Mouse (Mus musculus): ENCODE data around the gene Akr1b3. TPM values are rescaled to one million over a fixed set of nuclear protein-coding genes. Genes with fewer than 3 reads are reported as not detected.
A peak's percentile ranks its signal among the peaks of the same experiment; 100 is the strongest.

Akr1b3 gene
- polyA plus RNA-seq, 1 experiment from 2014 or later = 91.3 TPM

GRCm38 (mm10) chr6:34350037-34350699 lies 32.9 kb upstream of the Akr1b3 start:
- no peak for ATAC-seq
- Histone ChIP-seq H3K27me3 (replicated peaks; ENCODE audit: control insufficient read depth, insufficient read depth, low read length) (no peaks in the 10 kb centered on the region), H3K9ac (replicated peaks; ENCODE audit: low read depth, low read length) (no peak overlapping the region), H3K36me3 (ENCODE audit: control insufficient read depth, insufficient read depth) (no peaks in the 10 kb centered on the region), H3K4me2 (ENCODE audit: low read length) (no peak overlapping the region), H3K27ac (ENCODE audit: low read length) (no peak overlapping the region), H3K4me1 (replicated peaks; ENCODE audit: control insufficient read depth, insufficient read depth, low read length) (peaks cover 9% of the 10 kb centered on the region; the same call in 1 of the 2 replicates), H3K4me3 (replicated peaks; ENCODE audit: low read length) (no peak overlapping the region), H3K9me3 (ENCODE audit: control insufficient read depth, low read length) (no peaks in the 10 kb centered on the region)
- WGBS = 86% methylated on average over 12 of the region's 12 CpGs

DNA sequence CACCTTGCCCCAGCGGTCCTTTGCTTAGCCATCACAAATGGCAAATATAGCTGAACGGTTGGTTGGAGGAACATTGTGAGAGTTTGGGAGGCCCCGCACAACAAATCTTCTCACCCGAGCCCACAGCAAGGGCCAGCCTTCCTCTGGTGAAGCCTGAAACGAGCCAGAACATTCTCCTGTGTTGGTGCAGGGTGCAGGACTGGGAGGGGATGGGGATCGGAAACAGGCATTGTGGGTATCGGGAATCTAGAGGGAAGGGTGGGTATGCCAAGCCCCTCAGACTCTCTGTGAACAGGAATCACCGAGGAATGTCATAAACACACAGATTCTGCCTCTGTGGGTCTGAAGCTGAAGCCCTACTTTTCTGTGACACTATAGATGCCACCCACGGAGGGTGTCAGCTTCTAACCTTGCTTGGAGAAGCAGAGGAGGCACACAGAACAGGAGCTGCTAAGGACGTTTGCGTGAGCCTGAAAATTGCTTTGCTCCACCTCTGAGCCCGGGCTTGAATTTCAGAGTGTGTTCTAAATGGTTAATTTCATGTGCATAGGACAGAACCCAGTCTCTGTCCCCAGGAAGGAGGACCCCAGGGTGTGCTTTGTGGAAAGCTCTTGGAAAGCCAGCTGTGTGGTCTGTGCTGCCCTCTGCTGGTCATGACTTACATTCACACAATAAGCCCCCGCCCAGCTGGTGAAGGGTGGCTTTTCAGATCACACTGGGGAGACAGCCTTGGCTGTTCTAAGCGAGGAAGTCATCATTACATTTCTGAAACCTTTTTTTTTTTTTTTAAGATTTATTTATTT lies 29.0 kb upstream of the Akr1b3 start:
- 49% methylated on average over 14 of the region's 14 CpGs for WGBS
- Histone ChIP-seq H3K4me3 (replicated peaks; ENCODE audit: low read length) (no peak overlapping the region), H3K4me1 (replicated peaks; ENCODE audit: control insufficient read depth, insufficient read depth, low read length) (0 out of 2 replicates have a peak, but pooled peaks cover 2% of the 10 kb centered on the region), H3K9me3 (ENCODE audit: control insufficient read depth, low read length) (no peaks in the 10 kb centered on the region), H3K9ac (replicated peaks; ENCODE audit: low read depth, low read length) (no peak overlapping the region), H3K36me3 (ENCODE audit: control insufficient read depth, insufficient read depth) (no peaks in the 10 kb centered on the region), H3K27me3 (replicated peaks; ENCODE audit: control insufficient read depth, insufficient read depth, low read length) (no peaks in the 10 kb centered on the region), H3K27ac (ENCODE audit: low read length) (no peak overlapping the region), H3K4me2 (ENCODE audit: low read length) (no peak overlapping the region)
- peak; percentile 80 for ATAC-seq

- Histone ChIP-seq H3K4me2 (ENCODE audit: low read length) (no peak overlapping the region), H3K4me3 (replicated peaks; ENCODE audit: low read length) (no peak overlapping the region), H3K9ac (replicated peaks; ENCODE audit: low read depth, low read length) (no peak overlapping the region), H3K9me3 (ENCODE audit: control insufficient read depth, low read length) (no peaks in the 10 kb centered on the region), H3K4me1 (replicated peaks; ENCODE audit: control insufficient read depth, insufficient read depth, low read length) (0 out of 2 replicates have a peak, but pooled peaks cover 2% of the 10 kb centered on the region), H3K27ac (ENCODE audit: low read length) (no peak overlapping the region), H3K36me3 (ENCODE audit: control insufficient read depth, insufficient read depth) (no peaks in the 10 kb centered on the region), H3K27me3 (replicated peaks; ENCODE audit: control insufficient read depth, insufficient read depth, low read length) (no peaks in the 10 kb centered on the region)
- no peak for ATAC-seq
- WGBS = 17% methylated on average over 9 of the region's 9 CpGs
Observed at GRCm38 (mm10) chr6:34344935-34345334, 27.7 kb upstream of the Akr1b3 start.

DNA sequence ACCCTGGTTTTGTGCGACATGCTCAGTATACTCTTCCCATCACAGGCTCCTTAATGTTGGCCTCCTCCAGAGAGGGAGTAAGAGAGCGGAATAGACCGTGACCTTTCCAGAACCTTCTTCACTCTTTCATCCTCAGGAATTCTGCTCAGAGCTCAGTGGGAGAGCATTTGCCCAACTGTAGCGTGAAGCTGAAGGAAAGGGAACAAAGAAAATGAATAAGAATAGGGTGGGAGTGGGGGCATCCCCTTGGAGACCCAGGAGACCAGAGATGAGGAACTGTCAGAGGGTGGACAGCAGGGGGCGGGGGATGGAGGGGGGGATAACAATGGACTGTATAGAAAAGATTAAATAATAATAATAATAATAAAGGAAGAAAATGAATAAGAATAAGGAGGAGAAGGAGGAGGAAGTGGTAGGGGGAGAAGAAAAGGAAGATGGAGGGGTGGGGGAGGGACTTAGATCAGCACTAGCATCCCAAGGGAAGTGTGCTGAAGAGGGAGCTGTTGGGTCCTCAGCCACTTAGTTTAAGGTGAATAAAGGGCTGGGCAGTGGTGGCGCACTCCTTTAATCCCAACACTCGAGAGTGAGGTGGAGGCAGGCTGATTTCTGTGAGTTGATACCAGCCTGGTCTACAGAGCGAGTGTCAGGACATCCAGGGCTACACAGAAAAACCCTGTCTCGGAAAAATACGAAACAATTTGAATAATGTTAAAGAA lies 27.0 kb upstream of the Akr1b3 start:
- no peak for ATAC-seq
- Histone ChIP-seq H3K4me3 (replicated peaks; ENCODE audit: low read length) (no peak overlapping the region), H3K9me3 (ENCODE audit: control insufficient read depth, low read length) (no peaks in the 10 kb centered on the region), H3K27me3 (replicated peaks; ENCODE audit: control insufficient read depth, insufficient read depth, low read length) (no peaks in the 10 kb centered on the region), H3K4me2 (ENCODE audit: low read length) (no peak overlapping the region), H3K4me1 (replicated peaks; ENCODE audit: control insufficient read depth, insufficient read depth, low read length) (0 out of 2 replicates have a peak, but pooled peaks cover 2% of the 10 kb centered on the region), H3K9ac (replicated peaks; ENCODE audit: low read depth, low read length) (no peak overlapping the region), H3K36me3 (ENCODE audit: control insufficient read depth, insufficient read depth) (no peaks in the 10 kb centered on the region), H3K27ac (ENCODE audit: low read length) (no peak overlapping the region)
- 45% methylated on average over 10 of the region's 10 CpGs for WGBS

GRCm38 (mm10) chr6:34343426-34343825 lies 26.1 kb upstream of the Akr1b3 start:
- Histone ChIP-seq H3K4me1 (replicated peaks; ENCODE audit: control insufficient read depth, insufficient read depth, low read length) (0 out of 2 replicates have a peak, but pooled peaks cover 2% of the 10 kb centered on the region), H3K36me3 (ENCODE audit: control insufficient read depth, insufficient read depth) (no peaks in the 10 kb centered on the region), H3K9me3 (ENCODE audit: control insufficient read depth, low read length) (no peaks in the 10 kb centered on the region), H3K27ac (ENCODE audit: low read length) (no peak overlapping the region), H3K4me3 (replicated peaks; ENCODE audit: low read length) (no peak overlapping the region), H3K27me3 (replicated peaks; ENCODE audit: control insufficient read depth, insufficient read depth, low read length) (no peaks in the 10 kb centered on the region), H3K9ac (replicated peaks; ENCODE audit: low read depth, low read length) (no peak overlapping the region), H3K4me2 (ENCODE audit: low read length) (no peak overlapping the region)
- WGBS = 79% methylated on average over 6 of the region's 6 CpGs
- no peak for ATAC-seq

- no peak overlapping the region for H3K27ac ChIP-seq (ENCODE audit: low read length)
- no peak overlapping the region for H3K9ac ChIP-seq (replicated peaks; ENCODE audit: low read depth, low read length)
- 88% methylated on average over 2 of the region's 2 CpGs for WGBS
- H3K36me3 ChIP-seq (ENCODE audit: control insufficient read depth, insufficient read depth) = no peaks in the 10 kb centered on the region
- ATAC-seq = no peak
- H3K27me3 ChIP-seq (replicated peaks; ENCODE audit: control insufficient read depth, insufficient read depth, low read length) = no peaks in the 10 kb centered on the region
- H3K4me2 ChIP-seq (ENCODE audit: low read length) = no peak overlapping the region
- H3K9me3 ChIP-seq (ENCODE audit: control insufficient read depth, low read length) = no peaks in the 10 kb centered on the region
- H3K4me3 ChIP-seq (replicated peaks; ENCODE audit: low read length) = no peak overlapping the region
- H3K4me1 ChIP-seq (replicated peaks; ENCODE audit: control insufficient read depth, insufficient read depth, low read length) = 0 out of 2 replicates have a peak, but pooled peaks cover 2% of the 10 kb centered on the region
Observed at GRCm38 (mm10) chr6:34342476-34342875, 25.2 kb upstream of the Akr1b3 start.

DNA sequence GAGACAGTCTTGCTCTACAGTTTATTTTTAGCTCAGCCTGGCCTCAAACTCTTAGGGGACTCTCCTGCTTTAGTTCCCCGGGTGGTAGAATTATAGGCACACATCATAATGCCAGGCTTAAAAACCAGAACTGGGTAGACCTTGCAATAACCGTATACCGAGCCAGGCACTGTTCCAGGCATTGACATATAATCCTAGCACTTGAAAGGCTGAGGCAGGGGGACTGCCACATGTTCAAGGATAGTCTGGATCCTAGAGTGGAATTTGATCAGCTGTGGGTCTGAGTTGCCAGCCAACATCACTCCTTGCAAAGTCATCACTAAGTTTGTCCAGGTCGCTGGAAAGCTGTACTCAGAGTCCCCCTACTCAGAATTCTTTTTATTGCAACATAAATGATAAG lies 24.7 kb upstream of the Akr1b3 start:
- Histone ChIP-seq H3K9ac (replicated peaks; ENCODE audit: low read depth, low read length) (no peak overlapping the region), H3K27ac (ENCODE audit: low read length) (no peak overlapping the region), H3K4me1 (replicated peaks; ENCODE audit: control insufficient read depth, insufficient read depth, low read length) (0 out of 2 replicates have a peak, but pooled peaks cover 2% of the 10 kb centered on the region), H3K9me3 (ENCODE audit: control insufficient read depth, low read length) (no peaks in the 10 kb centered on the region), H3K4me3 (replicated peaks; ENCODE audit: low read length) (no peak overlapping the region), H3K27me3 (replicated peaks; ENCODE audit: control insufficient read depth, insufficient read depth, low read length) (no peaks in the 10 kb centered on the region), H3K4me2 (ENCODE audit: low read length) (no peak overlapping the region), H3K36me3 (ENCODE audit: control insufficient read depth, insufficient read depth) (no peaks in the 10 kb centered on the region)
- no peak for ATAC-seq
- WGBS = 89% methylated on average over 4 of the region's 4 CpGs

GRCm38 (mm10) chr6:34337799-34338198 lies 20.5 kb upstream of the Akr1b3 start:
- H3K27me3 ChIP-seq (replicated peaks; ENCODE audit: control insufficient read depth, insufficient read depth, low read length) = no peaks in the 10 kb centered on the region
- no peak overlapping the region for H3K4me2 ChIP-seq (ENCODE audit: low read length)
- 65% methylated on average over 2 of the region's 2 CpGs for WGBS
- no peak overlapping the region for H3K27ac ChIP-seq (ENCODE audit: low read length)
- no peaks in the 10 kb centered on the region for H3K9me3 ChIP-seq (ENCODE audit: control insufficient read depth, low read length)
- H3K4me1 ChIP-seq (replicated peaks; ENCODE audit: control insufficient read depth, insufficient read depth, low read length) = no peaks in the 10 kb centered on the region
- H3K9ac ChIP-seq (replicated peaks; ENCODE audit: low read depth, low read length) = no peak overlapping the region
- H3K4me3 ChIP-seq (replicated peaks; ENCODE audit: low read length) = no peak overlapping the region
- H3K36me3 ChIP-seq (ENCODE audit: control insufficient read depth, insufficient read depth) = no peaks in the 10 kb centered on the region
- no peak for ATAC-seq

DNA sequence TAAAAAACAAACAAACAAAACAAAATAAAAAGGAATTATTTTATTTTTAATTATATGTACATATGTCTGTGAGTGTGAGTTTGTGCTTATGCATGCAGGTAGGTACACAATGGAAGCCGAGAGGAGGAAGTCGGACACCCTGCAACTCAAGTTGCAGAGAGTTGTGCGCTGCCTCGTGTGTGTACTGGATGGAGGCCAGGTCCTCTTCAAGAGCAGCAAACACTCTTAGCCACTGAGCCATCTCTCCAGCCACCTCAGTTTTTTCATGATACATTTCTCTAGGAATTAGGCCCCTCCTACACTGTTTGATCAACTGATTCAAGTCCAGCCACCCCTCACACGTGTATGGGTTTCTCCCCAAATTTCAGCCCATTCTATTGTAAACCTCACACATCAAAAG lies 17.4 kb upstream of the Akr1b3 start:
- H3K9me3 ChIP-seq (ENCODE audit: control insufficient read depth, low read length) = no peaks in the 10 kb centered on the region
- WGBS = 84% methylated on average over 5 of the region's 5 CpGs
- no peak overlapping the region for H3K4me3 ChIP-seq (replicated peaks; ENCODE audit: low read length)

More for the DNA sequence above, 17.4 kb upstream of the Akr1b3 start:
- Histone ChIP-seq H3K9ac (replicated peaks; ENCODE audit: low read depth, low read length) (no peak overlapping the region), H3K27ac (ENCODE audit: low read length) (no peak overlapping the region), H3K36me3 (ENCODE audit: control insufficient read depth, insufficient read depth) (no peaks in the 10 kb centered on the region), H3K4me1 (replicated peaks; ENCODE audit: control insufficient read depth, insufficient read depth, low read length) (no peaks in the 10 kb centered on the region), H3K4me2 (ENCODE audit: low read length) (no peak overlapping the region), H3K27me3 (replicated peaks; ENCODE audit: control insufficient read depth, insufficient read depth, low read length) (no peaks in the 10 kb centered on the region)
- ATAC-seq = no peak

All from forebrain, embryonic 16.5 days (tissue).